Mouse (Mus musculus): ENCODE data around the gene Gnat3. TPM values are rescaled to one million over a fixed set of nuclear protein-coding genes. Genes with fewer than 3 reads are reported as not detected.

The Gnat3 gene
- polyA plus RNA-seq (2021; fragmentation: Nextera tagmentation): not detected in 2 replicates
- long read RNA-seq, experiment 1: 0 reads
- long read RNA-seq, experiment 2: 0 reads

DNA sequence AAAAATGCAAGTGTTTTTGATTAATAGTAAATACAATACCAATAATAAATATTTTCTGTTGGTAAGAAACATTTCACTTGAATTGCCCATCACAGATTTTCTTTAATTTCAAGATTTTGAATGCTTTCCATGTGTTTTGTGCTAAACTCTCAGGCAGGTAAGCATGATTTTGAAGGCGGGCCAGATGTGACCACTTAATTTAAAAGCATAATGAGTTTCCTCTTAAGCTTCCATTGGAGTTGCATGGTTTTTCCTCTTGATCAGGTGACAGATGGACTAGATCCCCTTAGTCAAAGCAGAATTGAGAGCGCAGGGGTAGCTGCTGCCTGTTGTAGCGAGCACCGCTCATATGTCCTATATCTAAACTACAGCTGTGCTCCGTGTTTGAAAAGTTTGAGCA is at the start of gene Gnat3:
Gnat3 (plus strand) TSS at position 301 of the 400 bp plus-strand sequence.

Other genes with a start within 250 kb of the Gnat3 start
- 1.0 and 1.1 TPM in 2 replicates for gene Cd36, start 73.7 kb upstream of the Gnat3 start, polyA plus RNA-seq (2021; fragmentation: Nextera tagmentation)

All from left cerebral cortex, adult 6 months (tissue).